Mouse (Mus musculus) small intestine, adult 2 months (tissue): ENCODE results near the gene 4921507P07Rik. TPM values are rescaled to one million over a fixed set of nuclear protein-coding genes. Genes with fewer than 3 reads are reported as not detected.

Source experiments
- H3K27ac ChIP-seq: fragments of 200-500 bp; 2 replicates; pipeline ENCODE4 v1.5.1; 2012; ENCODE audit warnings: low read depth, low read length, control low read depth, inconsistent platforms; ENCODE audit not compliant: insufficient read depth
- H3K27me3 ChIP-seq: fragments of 200-500 bp; 2 replicates; pipeline ENCODE4 v1.6.1; 2012; ENCODE audit warnings: mild to moderate bottlenecking, moderate library complexity, low read length, inconsistent platforms; ENCODE audit not compliant: control insufficient read depth, insufficient read depth
- H3K36me3 ChIP-seq: fragments of 200-500 bp; 2 replicates; pipeline ENCODE4 v1.6.1; 2012; ENCODE audit warnings: mild to moderate bottlenecking, low read length, control low read depth, inconsistent platforms; ENCODE audit not compliant: control insufficient read depth, insufficient read depth
- H3K4me1 ChIP-seq: fragments of 200-500 bp; 2 replicates; pipeline ENCODE4 v1.6.1; 2012; ENCODE audit warnings: low read length, inconsistent platforms, mixed read lengths; ENCODE audit not compliant: control insufficient read depth, insufficient read depth, insufficient read length
- H3K4me3 ChIP-seq: fragments of 200-500 bp; 2 replicates; pipeline ENCODE4 v1.5.1; 2012; ENCODE audit warnings: low read depth, mild to moderate bottlenecking, control low read depth, inconsistent platforms, low read length, moderate library complexity
- CTCF ChIP-seq: fragments of 200-500 bp; IDR thresholded peaks from 2 replicates; pipeline ENCODE4 v1.5.1; 2012; ENCODE audit warnings: low read depth, mild to moderate bottlenecking, control low read depth, inconsistent platforms, low read length, moderate library complexity, mixed read lengths; ENCODE audit not compliant: insufficient replicate concordance, insufficient read length; ENCODE audit errors: extremely low read depth
- POLR2A ChIP-seq: fragments of 200-500 bp; IDR thresholded peaks from 2 replicates; pipeline ENCODE4 v1.6.1; 2012; ENCODE audit warnings: low read depth, mild to moderate bottlenecking, control low read depth, inconsistent platforms, low read length, moderate library complexity
- WGBS: fragments of 180-500 bp; shearing (Covaris S2); methylation state at CpG from one replicate; pipeline ENCODE4 v1.1.7; 2018; 5-methylcytosine and 5-hydroxymethylcytosine counted together
- polyA plus RNA-seq: library from polyadenylated mRNA; depleted of rRNA; stranded (reverse); fragments of >200 nt; gene quantifications from 2 replicates; pipeline ENCODE4 v1.2.3, GENCODE M21; 2012

Gene 4921507P07Rik
- polyA plus RNA-seq, 1 experiment: not detected

GRCm38 (mm10) chr6:50585733-50586132 lies 10.7 kb downstream of the 4921507P07Rik start:
- TF ChIP-seq POLR2A: no peak
- no peak for TF ChIP-seq CTCF
- Histone ChIP-seq H3K27me3 (no peaks in the 10 kb centered on the region), H3K27ac (no peak overlapping the region), H3K4me1 (no peaks in the 10 kb centered on the region), H3K4me3 (no peak overlapping the region), H3K36me3 (no peaks in the 10 kb centered on the region)
- 89% methylated on average over 7 of the region's 7 CpGs for WGBS

GRCm38 (mm10) chr6:50571661-50572060 lies 24.8 kb downstream of the 4921507P07Rik start:
- Histone ChIP-seq H3K4me3 (no peak overlapping the region), H3K27me3 (no peaks in the 10 kb centered on the region), H3K4me1 (no peaks in the 10 kb centered on the region), H3K27ac (no peak overlapping the region), H3K36me3 (no peaks in the 10 kb centered on the region)
- WGBS: 76% methylated on average over 1 of the region's 1 CpGs
- TF ChIP-seq CTCF (no peak), POLR2A (no peak)

GRCm38 (mm10) chr6:50566997-50567255 lies 29.5 kb downstream of the 4921507P07Rik start:
- Histone ChIP-seq H3K4me1 (no peaks in the 10 kb centered on the region), H3K36me3 (peaks cover 10% of the 10 kb centered on the region), H3K4me3 (peak overlapping the region; percentile 65), H3K27me3 (no peaks in the 10 kb centered on the region), H3K27ac (peak overlapping the region; percentile 71)
- TF ChIP-seq CTCF (no peak), POLR2A (no peak)
- 2% methylated on average over 6 of the region's 6 CpGs for WGBS

- TF ChIP-seq CTCF: peak; percentile 18; the same call in 1 of the 2 replicates
- peak; percentile 85 for TF ChIP-seq POLR2A
- under 1% methylated on average over 78 of the region's 78 CpGs for WGBS
These were observed 30.1 kb downstream of the 4921507P07Rik start, which contains the start of gene Cycs for GRCm38 (mm10) chr6:50566141-50566996. Gene Cycs (minus strand): TSS chr6:50566538.

GRCm38 (mm10) chr6:50563651-50564050 lies 32.8 kb downstream of the 4921507P07Rik start:
- Histone ChIP-seq H3K4me1 (peaks cover 2% of the 10 kb centered on the region; the same call in 1 of the 2 replicates), H3K4me3 (no peak overlapping the region), H3K36me3 (peaks cover 10% of the 10 kb centered on the region), H3K27ac (no peak overlapping the region), H3K27me3 (no peaks in the 10 kb centered on the region)
- WGBS: 94% methylated on average over 3 of the region's 3 CpGs
- TF ChIP-seq POLR2A: no peak
- TF ChIP-seq CTCF: no peak

More at GRCm38 (mm10) chr6:50566141-50566996, 30.1 kb downstream of the 4921507P07Rik start, which contains the start of gene Cycs:
- Histone ChIP-seq H3K4me3 (peak within 1 kb of the TSS; percentile 83), H3K27ac (peak within 1 kb of the TSS; percentile 83), H3K36me3 (peaks cover 10% of the 10 kb centered on the region), H3K27me3 (no peaks in the 10 kb centered on the region), H3K4me1 (no peaks in the 10 kb centered on the region)

GRCm38 (mm10) chr6:50562421-50562820 lies 34.0 kb downstream of the 4921507P07Rik start:
- TF ChIP-seq CTCF (no peak), POLR2A (no peak)
- no peaks in the 10 kb centered on the region for H3K27me3 ChIP-seq
- WGBS: 85% methylated on average over 4 of the region's 4 CpGs

GRCm38 (mm10) chr6:50560776-50561175 lies 35.7 kb downstream of the 4921507P07Rik start:
- Histone ChIP-seq H3K27me3 (no peaks in the 10 kb centered on the region), H3K4me1 (peaks cover 2% of the 10 kb centered on the region; the same call in 1 of the 2 replicates), H3K4me3 (no peak overlapping the region), H3K36me3 (peaks cover 10% of the 10 kb centered on the region), H3K27ac (peak overlapping the region; percentile 57)
- 85% methylated on average over 1 of the region's 1 CpGs for WGBS
- TF ChIP-seq POLR2A (no peak), CTCF (no peak)

More at GRCm38 (mm10) chr6:50562421-50562820, 34.0 kb downstream of the 4921507P07Rik start:
- no peak overlapping the region for H3K27ac ChIP-seq
- peaks cover 10% of the 10 kb centered on the region for H3K36me3 ChIP-seq
- H3K4me1 ChIP-seq: peaks cover 2% of the 10 kb centered on the region; the same call in 1 of the 2 replicates
- H3K4me3 ChIP-seq: no peak overlapping the region
